Mouse (Mus musculus): ENCODE results near the gene Runx1. TPM values are rescaled to one million over a fixed set of nuclear protein-coding genes. Genes with fewer than 3 reads are reported as not detected.

The Runx1 gene
- polyA plus RNA-seq, 2 experiments, result 3.0 to 4.4 TPM

- 3% methylated on average over 3 of the region's 3 CpGs for WGBS (ENCODE audit: insufficient replicate concordance)
- peak; percentile 63; the same call in 1 of the 2 replicates for ATAC-seq (ENCODE audit: insufficient read depth)
- Histone ChIP-seq H3K4me2 (ENCODE audit: low read depth) (no peak overlapping the region), H3K4me3 (ENCODE audit: insufficient read depth in 1 of 2, low read depth in 2 of 2, low read length in 2 of 2) (no peak overlapping the region), H3K36me3 (replicated peaks; ENCODE audit: control insufficient read depth, insufficient read depth, low read depth) (peaks cover 2% of the 10 kb centered on the region; the same call in 1 of the 2 replicates), H3K9me3 (ENCODE audit: control insufficient read depth, low read length) (no peaks in the 10 kb centered on the region), H3K4me1 (replicated peaks; ENCODE audit: control insufficient read depth in 2 of 2, insufficient read depth in 2 of 2, low read length in 1 of 2) (peaks cover 17 to 47% of the 10 kb centered on the region in 2 experiments), H3K9ac (replicated peaks) (no peak overlapping the region), H3K27ac (no peak overlapping the region), H3K27me3 (ENCODE audit: control insufficient read depth, insufficient read depth, low read length) (no peaks in the 10 kb centered on the region)
- TF ChIP-seq CTCF (IDR thresholded peaks at IDR 0.05; ENCODE audit: low read depth) (no peak), EP300 (IDR thresholded peaks at IDR 0.05; ENCODE audit: low read depth) (peak; percentile 28; the same call in 1 of the 2 replicates)
- DNase-seq (ENCODE audit: low read depth in 3 of 3, low spot score in 3 of 3), result no peak
Measured at GRCm38 (mm10) chr16:92812405-92812804, 13.5 kb downstream of the Runx1 start.

GRCm38 (mm10) chr16:92810568-92811240, 15.2 kb downstream of the Runx1 start:
- WGBS (ENCODE audit: insufficient replicate concordance), result 57% methylated on average over 8 of the region's 8 CpGs
- no peak for TF ChIP-seq EP300 (IDR thresholded peaks at IDR 0.05; ENCODE audit: low read depth)
- TF ChIP-seq CTCF (IDR thresholded peaks at IDR 0.05; ENCODE audit: low read depth), result no peak
- Histone ChIP-seq H3K9ac (replicated peaks) (no peak overlapping the region), H3K4me1 (replicated peaks; ENCODE audit: control insufficient read depth in 2 of 2, insufficient read depth in 2 of 2, low read length in 1 of 2) (peaks cover 17 to 46% of the 10 kb centered on the region in 2 experiments), H3K4me3 (ENCODE audit: insufficient read depth in 1 of 2, low read depth in 2 of 2, low read length in 2 of 2) (no peak overlapping the region), H3K9me3 (ENCODE audit: control insufficient read depth, low read length) (no peaks in the 10 kb centered on the region), H3K36me3 (replicated peaks; ENCODE audit: control insufficient read depth, insufficient read depth, low read depth) (peaks cover 2% of the 10 kb centered on the region; the same call in 1 of the 2 replicates), H3K27ac (no peak overlapping the region), H3K4me2 (ENCODE audit: low read depth) (no peak overlapping the region), H3K27me3 (ENCODE audit: control insufficient read depth, insufficient read depth, low read length) (no peaks in the 10 kb centered on the region)
- DNase-seq (ENCODE audit: low read depth in 3 of 3, low spot score in 3 of 3) (no peak), ATAC-seq (ENCODE audit: insufficient read depth) (no peak)

- Histone ChIP-seq H3K4me2 (ENCODE audit: low read depth) (no peak overlapping the region), H3K36me3 (replicated peaks; ENCODE audit: control insufficient read depth, insufficient read depth, low read depth) (peaks cover 2% of the 10 kb centered on the region; the same call in 1 of the 2 replicates), H3K27me3 (ENCODE audit: control insufficient read depth, insufficient read depth, low read length) (no peaks in the 10 kb centered on the region), H3K4me1 (replicated peaks; ENCODE audit: control insufficient read depth in 2 of 2, insufficient read depth in 2 of 2, low read length in 1 of 2) (peaks cover 35 to 59% of the 10 kb centered on the region in 2 experiments), H3K27ac (no peak overlapping the region), H3K9ac (replicated peaks) (no peak overlapping the region), H3K9me3 (ENCODE audit: control insufficient read depth, low read length) (no peaks in the 10 kb centered on the region), H3K4me3 (ENCODE audit: insufficient read depth in 1 of 2, low read depth in 2 of 2, low read length in 2 of 2) (no peak overlapping the region)
- no peak for TF ChIP-seq CTCF (IDR thresholded peaks at IDR 0.05; ENCODE audit: low read depth)
- no peak for TF ChIP-seq EP300 (IDR thresholded peaks at IDR 0.05; ENCODE audit: low read depth)
- 57% methylated on average over 8 of the region's 8 CpGs for WGBS (ENCODE audit: insufficient replicate concordance)
- DNase-seq (ENCODE audit: low read depth in 3 of 3, low spot score in 3 of 3), result no peak
- ATAC-seq (ENCODE audit: insufficient read depth), result no peak
Measured at GRCm38 (mm10) chr16:92807772-92808171, 18.2 kb downstream of the Runx1 start.

- peak overlapping the region; percentile 9; the same call in 1 of the 2 replicates for H3K27ac ChIP-seq
Measured at GRCm38 (mm10) chr16:92803076-92803580, 22.8 kb downstream of the Runx1 start.

GRCm38 (mm10) chr16:92801567-92801966, 24.4 kb downstream of the Runx1 start:
- Histone ChIP-seq H3K9ac (replicated peaks) (peak overlapping the region; percentile 53), H3K4me2 (ENCODE audit: low read depth) (peak overlapping the region; percentile 72), H3K9me3 (ENCODE audit: control insufficient read depth, low read length) (no peaks in the 10 kb centered on the region), H3K27ac (peak overlapping the region; percentile 81), H3K36me3 (replicated peaks; ENCODE audit: control insufficient read depth, insufficient read depth, low read depth) (no peaks in the 10 kb centered on the region; the same call in 1 of the 2 replicates), H3K27me3 (ENCODE audit: control insufficient read depth, insufficient read depth, low read length) (no peaks in the 10 kb centered on the region), H3K4me3 (ENCODE audit: insufficient read depth in 1 of 2, low read depth in 2 of 2, low read length in 2 of 2) (peak overlapping the region; percentile 13 to 35; a peak in 3 of 4 replicates), H3K4me1 (replicated peaks; ENCODE audit: control insufficient read depth in 2 of 2, insufficient read depth in 2 of 2, low read length in 1 of 2) (peaks cover 40 to 63% of the 10 kb centered on the region in 2 experiments)
- TF ChIP-seq EP300 (IDR thresholded peaks at IDR 0.05; ENCODE audit: low read depth), result peak; percentile 99
- no peak for TF ChIP-seq CTCF (IDR thresholded peaks at IDR 0.05; ENCODE audit: low read depth)
- 10% methylated on average over 12 of the region's 12 CpGs for WGBS (ENCODE audit: insufficient replicate concordance)
- ATAC-seq (ENCODE audit: insufficient read depth), result peak; percentile 96
- peak; percentile 81 to 86 (median 83) for DNase-seq (ENCODE audit: low read depth in 3 of 3, low spot score in 3 of 3)

More at GRCm38 (mm10) chr16:92803076-92803580, 22.8 kb downstream of the Runx1 start:
- WGBS (ENCODE audit: insufficient replicate concordance), result 55% methylated on average over 7 of the region's 7 CpGs
- H3K9ac ChIP-seq (replicated peaks), result no peak overlapping the region
- H3K4me3 ChIP-seq (ENCODE audit: insufficient read depth in 1 of 2, low read depth in 2 of 2, low read length in 2 of 2), result no peak overlapping the region
- H3K36me3 ChIP-seq (replicated peaks; ENCODE audit: control insufficient read depth, insufficient read depth, low read depth), result no peaks in the 10 kb centered on the region; the same call in 1 of the 2 replicates
- H3K27me3 ChIP-seq (ENCODE audit: control insufficient read depth, insufficient read depth, low read length), result no peaks in the 10 kb centered on the region
- H3K9me3 ChIP-seq (ENCODE audit: control insufficient read depth, low read length), result no peaks in the 10 kb centered on the region
- no peak for ATAC-seq (ENCODE audit: insufficient read depth)
- peaks cover 40 to 63% of the 10 kb centered on the region in 2 experiments for H3K4me1 ChIP-seq (replicated peaks; ENCODE audit: control insufficient read depth in 2 of 2, insufficient read depth in 2 of 2, low read length in 1 of 2)
- DNase-seq (ENCODE audit: low read depth in 3 of 3, low spot score in 3 of 3), result no peak
- TF ChIP-seq EP300 (IDR thresholded peaks at IDR 0.05; ENCODE audit: low read depth), result no peak
- TF ChIP-seq CTCF (IDR thresholded peaks at IDR 0.05; ENCODE audit: low read depth), result no peak
- no peak overlapping the region for H3K4me2 ChIP-seq (ENCODE audit: low read depth)

Measured in liver, embryonic 14.5 days (tissue).